Mouse (Mus musculus) heart, embryonic 12.5 days (tissue): ENCODE data around the gene Tmem141. TPM values are rescaled to one million over a fixed set of nuclear protein-coding genes. Genes with fewer than 3 reads are reported as not detected.
A peak's percentile ranks its signal among the peaks of the same experiment; 100 is the strongest.

Source experiments
- ATAC-seq: fragments of 200-750 bp; cut with Nextera tagmentation; 2 replicates; pipeline ENCODE4 v1.8.0; 2017; ENCODE audit warnings: moderate TSS enrichment, moderate library complexity; ENCODE audit not compliant: insufficient number of reproducible peaks, low FRiP score
- H3K27ac ChIP-seq: fragments of 300-500 bp; sonication (generic); 2 replicates; pipeline ENCODE4 v1.5.1; 2016; ENCODE audit warnings: mild to moderate bottlenecking, moderate library complexity; ENCODE audit not compliant: poor library complexity, severe bottlenecking
- H3K27me3 ChIP-seq: fragments of 300-500 bp; sonication (generic); replicated peaks from 2 replicates; pipeline ENCODE4 v1.6.1; 2016; ENCODE audit warnings: mild to moderate bottlenecking, moderate library complexity
- H3K36me3 ChIP-seq: fragments of 300-500 bp; sonication (generic); 2 replicates; pipeline ENCODE4 v1.6.1; 2016; ENCODE audit warnings: mild to moderate bottlenecking, moderate library complexity
- H3K4me1 ChIP-seq: fragments of 300-500 bp; sonication (generic); replicated peaks from 2 replicates; pipeline ENCODE4 v1.6.1; 2016; ENCODE audit warnings: mild to moderate bottlenecking
- H3K4me2 ChIP-seq: fragments of 300-500 bp; sonication (generic); 2 replicates; pipeline ENCODE4 v1.6.1; 2016; ENCODE audit warnings: mild to moderate bottlenecking, moderate library complexity
- H3K4me3 ChIP-seq: fragments of 300-500 bp; sonication (generic); 2 replicates; pipeline ENCODE4 v1.5.1; 2016; ENCODE audit warnings: mild to moderate bottlenecking
- H3K9ac ChIP-seq: fragments of 300-500 bp; sonication (generic); 2 replicates; pipeline ENCODE4 v1.6.1; 2016; ENCODE audit warnings: mild to moderate bottlenecking, moderate library complexity
- H3K9me3 ChIP-seq: fragments of 300-500 bp; sonication (generic); replicated peaks from 2 replicates; pipeline ENCODE4 v1.6.1; 2016; ENCODE audit warnings: mild to moderate bottlenecking, moderate library complexity
- WGBS: fragments of 180-500 bp; shearing (Covaris S2); methylation state at CpG from one replicate; pipeline ENCODE4 v1.1.7; 2016; 5-methylcytosine and 5-hydroxymethylcytosine counted together
- polyA plus RNA-seq: library from polyadenylated mRNA; unstranded; fragments of >200 nt; fragmentation: Nextera tagmentation; extraction: Ambion mirVana; gene quantifications from 2 replicates; pipeline ENCODE4 v1.2.1, GENCODE M21; 2016

Gene Tmem141
- polyA plus RNA-seq, 1 experiment from 2014 or later, result 17.8 TPM

- Histone ChIP-seq H3K27ac (no peak overlapping the region), H3K4me3 (no peak overlapping the region), H3K4me1 (no peaks in the 10 kb centered on the region), H3K9me3 (no peaks in the 10 kb centered on the region), H3K36me3 (no peaks in the 10 kb centered on the region), H3K9ac (no peak overlapping the region), H3K4me2 (no peak overlapping the region), H3K27me3 (no peaks in the 10 kb centered on the region)
- 13% methylated on average over 6 of the region's 6 CpGs for WGBS
- no peak for ATAC-seq
Measured at GRCm38 (mm10) chr2:25639890-25640289, 18.1 kb upstream of the Tmem141 start.

GRCm38 (mm10) chr2:25634046-25634445, 12.2 kb upstream of the Tmem141 start:
- Histone ChIP-seq H3K4me2 (no peak overlapping the region), H3K4me1 (no peaks in the 10 kb centered on the region), H3K9me3 (no peaks in the 10 kb centered on the region), H3K36me3 (no peaks in the 10 kb centered on the region), H3K9ac (no peak overlapping the region), H3K4me3 (no peak overlapping the region), H3K27me3 (no peaks in the 10 kb centered on the region), H3K27ac (no peak overlapping the region)
- no peak for ATAC-seq
- WGBS, result 43% methylated on average over 1 of the region's 1 CpGs

- no peaks in the 10 kb centered on the region for H3K36me3 ChIP-seq
- H3K4me1 ChIP-seq, result no peaks in the 10 kb centered on the region
- no peaks in the 10 kb centered on the region for H3K27me3 ChIP-seq
- H3K9me3 ChIP-seq, result no peaks in the 10 kb centered on the region
- no peak overlapping the region for H3K4me3 ChIP-seq
- no peak overlapping the region for H3K27ac ChIP-seq
- WGBS, result 68% methylated on average over 3 of the region's 3 CpGs
- no peak overlapping the region for H3K9ac ChIP-seq
- no peak overlapping the region for H3K4me2 ChIP-seq
- ATAC-seq, result no peak
Measured at GRCm38 (mm10) chr2:25633616-25634015, 11.8 kb upstream of the Tmem141 start.

GRCm38 (mm10) chr2:25628738-25629137, 6.9 kb upstream of the Tmem141 start:
- Histone ChIP-seq H3K36me3 (no peaks in the 10 kb centered on the region), H3K4me1 (no peaks in the 10 kb centered on the region), H3K4me3 (no peak overlapping the region), H3K9ac (no peak overlapping the region), H3K27me3 (peaks cover 1% of the 10 kb centered on the region; the same call in 1 of the 2 replicates), H3K27ac (no peak overlapping the region), H3K9me3 (no peaks in the 10 kb centered on the region), H3K4me2 (no peak overlapping the region)
- WGBS, result 42% methylated on average over 4 of the region's 4 CpGs
- no peak for ATAC-seq

- Histone ChIP-seq H3K36me3 (no peaks in the 10 kb centered on the region), H3K4me1 (no peaks in the 10 kb centered on the region), H3K27ac (no peak within 1 kb of the TSS), H3K4me2 (no peak within 1 kb of the TSS), H3K9ac (no peak within 1 kb of the TSS), H3K27me3 (peaks cover 7% of the 10 kb centered on the region; the same call in 1 of the 2 replicates), H3K4me3 (no peak within 1 kb of the TSS), H3K9me3 (no peaks in the 10 kb centered on the region)
- ATAC-seq, result no peak
- 62% methylated on average over 6 of the region's 6 CpGs for WGBS
Measured at GRCm38 (mm10) chr2:25627811-25628210, 6.0 kb upstream of the Tmem141 start, which contains the start of gene Fcna. Gene Fcna (minus strand): TSS chr2:25628030.

- H3K27me3 ChIP-seq, result peaks cover 7% of the 10 kb centered on the region; the same call in 1 of the 2 replicates
- no peaks in the 10 kb centered on the region for H3K36me3 ChIP-seq
- H3K27ac ChIP-seq, result no peak overlapping the region
- no peak overlapping the region for H3K4me2 ChIP-seq
- H3K4me1 ChIP-seq, result peaks cover 9% of the 10 kb centered on the region; the same call in 1 of the 2 replicates
- H3K4me3 ChIP-seq, result no peak overlapping the region
- no peak for ATAC-seq
- H3K9me3 ChIP-seq, result no peaks in the 10 kb centered on the region
- no peak overlapping the region for H3K9ac ChIP-seq
- 51% methylated on average over 5 of the region's 5 CpGs for WGBS
Measured at GRCm38 (mm10) chr2:25625986-25626385, 4.2 kb upstream of the Tmem141 start.

- H3K27ac ChIP-seq, result no peak overlapping the region
Measured at GRCm38 (mm10) chr2:25620852-25621228, 965 bp downstream of the Tmem141 start.

GRCm38 (mm10) chr2:25620386-25620785, 1.4 kb downstream of the Tmem141 start:
- no peak for ATAC-seq
- no peaks in the 10 kb centered on the region for H3K9me3 ChIP-seq
- no peak overlapping the region for H3K9ac ChIP-seq
- no peaks in the 10 kb centered on the region for H3K36me3 ChIP-seq
- peaks cover 12% of the 10 kb centered on the region; the same call in 1 of the 2 replicates for H3K4me1 ChIP-seq
- 68% methylated on average over 6 of the region's 6 CpGs for WGBS
- no peak overlapping the region for H3K4me2 ChIP-seq
- H3K27ac ChIP-seq, result no peak overlapping the region
- peaks cover 53% of the 10 kb centered on the region for H3K27me3 ChIP-seq
- H3K4me3 ChIP-seq, result no peak overlapping the region

More at GRCm38 (mm10) chr2:25620852-25621228, 965 bp downstream of the Tmem141 start:
- Histone ChIP-seq H3K9me3 (no peaks in the 10 kb centered on the region), H3K4me3 (no peak overlapping the region), H3K27me3 (peaks cover 49% of the 10 kb centered on the region), H3K4me2 (peak overlapping the region; percentile 88; the same call in 1 of the 2 replicates), H3K36me3 (no peaks in the 10 kb centered on the region), H3K9ac (peak overlapping the region; percentile 69; the same call in 1 of the 2 replicates), H3K4me1 (peaks cover 12% of the 10 kb centered on the region; the same call in 1 of the 2 replicates)
- 79% methylated on average over 4 of the region's 4 CpGs for WGBS
- no peak for ATAC-seq

GRCm38 (mm10) chr2:25617578-25617977, 4.2 kb downstream of the Tmem141 start, which contains the start of gene Ccdc183:
Gene Ccdc183 (minus strand): TSS chr2:25617678.
- WGBS, result 67% methylated on average over 3 of the region's 3 CpGs
- H3K36me3 ChIP-seq, result no peaks in the 10 kb centered on the region
- no peak within 1 kb of the TSS for H3K9ac ChIP-seq
- no peaks in the 10 kb centered on the region for H3K9me3 ChIP-seq
- peaks cover 12% of the 10 kb centered on the region; the same call in 1 of the 2 replicates for H3K4me1 ChIP-seq
- no peak within 1 kb of the TSS for H3K27ac ChIP-seq
- no peak for ATAC-seq
- peaks cover 74% of the 10 kb centered on the region for H3K27me3 ChIP-seq
- H3K4me3 ChIP-seq, result peak within 1 kb of the TSS; percentile 26; the same call in 1 of the 2 replicates
- H3K4me2 ChIP-seq, result peak within 1 kb of the TSS; percentile 44; the same call in 1 of the 2 replicates

GRCm38 (mm10) chr2:25616398-25616797, 5.4 kb downstream of the Tmem141 start:
- Histone ChIP-seq H3K4me1 (peaks cover 8% of the 10 kb centered on the region; the same call in 1 of the 2 replicates), H3K27ac (no peak overlapping the region), H3K9ac (no peak overlapping the region), H3K4me2 (peak overlapping the region; percentile 44), H3K36me3 (no peaks in the 10 kb centered on the region), H3K27me3 (peaks cover 81% of the 10 kb centered on the region), H3K4me3 (peak overlapping the region; percentile 26), H3K9me3 (no peaks in the 10 kb centered on the region)
- WGBS, result 18% methylated on average over 22 of the region's 22 CpGs
- no peak; the same call in 1 of the 2 replicates for ATAC-seq

GRCm38 (mm10) chr2:25608671-25609070, 13.1 kb downstream of the Tmem141 start:
- Histone ChIP-seq H3K4me2 (peak overlapping the region; percentile 62), H3K27ac (no peak overlapping the region)
- ATAC-seq, result no peak

More at GRCm38 (mm10) chr2:25608671-25609070, 13.1 kb downstream of the Tmem141 start:
- no peaks in the 10 kb centered on the region for H3K36me3 ChIP-seq
- H3K4me3 ChIP-seq, result peak overlapping the region; percentile 84
- peaks cover 18% of the 10 kb centered on the region for H3K4me1 ChIP-seq
- peaks cover 34% of the 10 kb centered on the region for H3K27me3 ChIP-seq
- no peaks in the 10 kb centered on the region for H3K9me3 ChIP-seq
- no peak overlapping the region for H3K9ac ChIP-seq
- 58% methylated on average over 10 of the region's 10 CpGs for WGBS
